Mouse (Mus musculus) adrenal gland, postnatal 10 days (tissue): Measurements from ENCODE around the gene Col6a6. TPM values are rescaled to one million over a fixed set of nuclear protein-coding genes. Genes with fewer than 3 reads are reported as not detected.
A peak's percentile ranks its signal among the peaks of the same experiment; 100 is the strongest.
"Not testable (repeated sequence)": the region's sequence is repeated elsewhere in the genome, so short reads cannot be mapped to it uniquely, and the experiment has no call there.

ENCODE experiments used
- DNase-seq: peaks from one replicate; pipeline ENCODE4 v3.0.0; 2021; ENCODE audit warnings: mixed read lengths
- long read RNA-seq, 2 experiments: library from polyadenylated mRNA; stranded (forward); transcript quantifications; one replicate each; pipeline ENCODE4 v2.0.0; 2021
- total RNA-seq, 2 experiments: library from RNA; stranded (reverse); gene quantifications; 2 replicates each; pipeline ENCODE4 v1.2.3; 2021

The Col6a6 gene
- 10 to 100 TPM in 1 of 2 experiments, 1 to 10 TPM in 1; 9.3 to 11.5 TPM for total RNA-seq
- long read RNA-seq, experiment 1, partial matches to known transcripts, result 0 of 2 reads
- long read RNA-seq, experiment 1, other reads (novel, unspliced or antisense), result 2 of 2 reads
- long read RNA-seq, experiment 2, result 0 reads

GRCm38 (mm10) chr9:105827791-105828385 is at the start of gene Col6a6:
Gene Col6a6, minus strand, starts transcription at chr9:105828160.
- peak; percentile 5 for DNase-seq

GRCm38 (mm10) chr9:105876124-105876523 is 48.2 kb upstream of the Col6a6 start:
- DNase-seq, result no peak

- no peak for DNase-seq
These were observed 43.7 kb upstream of the Col6a6 start for GRCm38 (mm10) chr9:105871643-105872042.

- DNase-seq, result peak; percentile 85
These were observed 29.8 kb upstream of the Col6a6 start for GRCm38 (mm10) chr9:105857773-105858172.

- no peak for DNase-seq
These were observed 24.8 kb upstream of the Col6a6 start for GRCm38 (mm10) chr9:105852778-105853065.

- DNase-seq, result no peak
These were observed 24.2 kb upstream of the Col6a6 start for GRCm38 (mm10) chr9:105852015-105852777.

- DNase-seq, result no peak
These were observed 23.1 kb upstream of the Col6a6 start for GRCm38 (mm10) chr9:105851011-105851410.

- DNase-seq, result no peak
These were observed 20.4 kb upstream of the Col6a6 start for GRCm38 (mm10) chr9:105848396-105848795.

GRCm38 (mm10) chr9:105847261-105847660 is 19.3 kb upstream of the Col6a6 start:
- no peak for DNase-seq

GRCm38 (mm10) chr9:105841386-105841785 is 13.4 kb upstream of the Col6a6 start:
- DNase-seq, result not testable (repeated sequence)

- DNase-seq, result no peak
These were observed 11.2 kb upstream of the Col6a6 start for GRCm38 (mm10) chr9:105839147-105839515.

GRCm38 (mm10) chr9:105838396-105839146 is 10.6 kb upstream of the Col6a6 start:
- DNase-seq, result no peak

- DNase-seq, result peak; percentile 3
These were observed 7.6 kb upstream of the Col6a6 start for GRCm38 (mm10) chr9:105835587-105835986.

- no peak for DNase-seq
These were observed 6.8 kb upstream of the Col6a6 start for GRCm38 (mm10) chr9:105834799-105835198.

- DNase-seq, result no peak
These were observed 3.3 kb upstream of the Col6a6 start for GRCm38 (mm10) chr9:105831291-105831690.

GRCm38 (mm10) chr9:105827076-105827647 is 798 bp downstream of the Col6a6 start:
- peak; percentile 48 for DNase-seq

- no peak for DNase-seq
These were observed 7.2 kb downstream of the Col6a6 start for GRCm38 (mm10) chr9:105820711-105821110.

GRCm38 (mm10) chr9:105819155-105819709 is 8.7 kb downstream of the Col6a6 start:
- DNase-seq, result no peak

- peak; percentile 13 for DNase-seq
These were observed 13.5 kb downstream of the Col6a6 start for GRCm38 (mm10) chr9:105814436-105814835.

- DNase-seq, result no peak
These were observed 16.5 kb downstream of the Col6a6 start for GRCm38 (mm10) chr9:105811458-105811857.

GRCm38 (mm10) chr9:105808920-105809505 is 18.9 kb downstream of the Col6a6 start:
- DNase-seq, result no peak

GRCm38 (mm10) chr9:105803416-105803815 is 24.5 kb downstream of the Col6a6 start:
- DNase-seq, result no peak
